Mouse (Mus musculus): ENCODE measurements around the gene Tnfrsf18. TPM values are rescaled to one million over a fixed set of nuclear protein-coding genes. Genes with fewer than 3 reads are reported as not detected.

Tnfrsf18 gene
- total RNA-seq, 1 experiment = 0.62 TPM

DNA sequence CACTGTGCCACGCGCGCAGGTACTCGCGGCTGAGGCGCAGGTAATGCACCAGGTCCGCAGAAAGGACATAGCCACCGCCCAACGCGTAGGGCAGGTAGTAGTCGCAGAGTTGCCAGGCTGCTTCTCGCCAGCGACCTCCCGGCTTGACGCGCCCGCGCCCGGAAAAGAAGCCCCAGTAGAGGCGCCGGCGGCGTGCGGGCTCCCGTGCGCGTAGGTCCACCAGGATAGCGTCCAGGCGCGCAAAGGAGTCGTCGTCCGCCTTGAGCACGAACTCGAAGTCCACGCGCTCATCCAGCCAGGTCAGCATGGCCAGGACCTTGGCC, 34.1 kb upstream of the Tnfrsf18 start:
- H3K4me1 ChIP-seq (ENCODE audit: control insufficient read depth in 2 of 2, insufficient read depth in 2 of 2, low read length in 2 of 2, poor library complexity in 1 of 2) = peaks cover 3 to 8% of the 10 kb centered on the region in 2 experiments; a peak in 3 of 4 replicates
- no peak for TF ChIP-seq ZNF384 (IDR thresholded peaks at IDR 0.05; ENCODE audit: low read depth, low read length)
- no peak for TF ChIP-seq MAFK (IDR thresholded peaks at IDR 0.05; ENCODE audit: insufficient read depth, low read depth, low read length)
- TF ChIP-seq CHD2 (IDR thresholded peaks at IDR 0.05; ENCODE audit: low read depth, low read length) = no peak
- TF ChIP-seq ZC3H11A (IDR thresholded peaks at IDR 0.05; ENCODE audit: borderline replicate concordance, low read depth, low read length) = no peak
- DNase-seq (ENCODE audit: low read depth, low spot score) = no peak
- in situ Hi-C loops (cut with MboI; ENCODE audit: low sequenced_read_pairs in 2 of 2, unreplicated experiment in 2 of 2) = no loop called here
- H3K4me3 ChIP-seq (ENCODE audit: insufficient read depth in 1 of 2, low read depth in 1 of 2, low read length in 2 of 2, poor library complexity in 1 of 2, severe bottlenecking in 1 of 2) = peak overlapping the region; percentile 88
- peak overlapping the region; percentile 94; the same call in 1 of the 2 replicates for H3K27ac ChIP-seq (ENCODE audit: insufficient read depth, low read depth, low read length, poor library complexity, severe bottlenecking)
- H3K9me3 ChIP-seq (ENCODE audit: control insufficient read depth, insufficient read depth, low read depth, low read length) = no peaks in the 10 kb centered on the region
- peak overlapping the region; percentile 96 for H3K9ac ChIP-seq (ENCODE audit: insufficient read depth, low read depth, low read length, poor library complexity, severe bottlenecking)
- H3K36me3 ChIP-seq (ENCODE audit: control insufficient read depth, insufficient read depth, low read length, poor library complexity, severe bottlenecking) = peaks cover 2% of the 10 kb centered on the region; the same call in 1 of the 2 replicates

DNA sequence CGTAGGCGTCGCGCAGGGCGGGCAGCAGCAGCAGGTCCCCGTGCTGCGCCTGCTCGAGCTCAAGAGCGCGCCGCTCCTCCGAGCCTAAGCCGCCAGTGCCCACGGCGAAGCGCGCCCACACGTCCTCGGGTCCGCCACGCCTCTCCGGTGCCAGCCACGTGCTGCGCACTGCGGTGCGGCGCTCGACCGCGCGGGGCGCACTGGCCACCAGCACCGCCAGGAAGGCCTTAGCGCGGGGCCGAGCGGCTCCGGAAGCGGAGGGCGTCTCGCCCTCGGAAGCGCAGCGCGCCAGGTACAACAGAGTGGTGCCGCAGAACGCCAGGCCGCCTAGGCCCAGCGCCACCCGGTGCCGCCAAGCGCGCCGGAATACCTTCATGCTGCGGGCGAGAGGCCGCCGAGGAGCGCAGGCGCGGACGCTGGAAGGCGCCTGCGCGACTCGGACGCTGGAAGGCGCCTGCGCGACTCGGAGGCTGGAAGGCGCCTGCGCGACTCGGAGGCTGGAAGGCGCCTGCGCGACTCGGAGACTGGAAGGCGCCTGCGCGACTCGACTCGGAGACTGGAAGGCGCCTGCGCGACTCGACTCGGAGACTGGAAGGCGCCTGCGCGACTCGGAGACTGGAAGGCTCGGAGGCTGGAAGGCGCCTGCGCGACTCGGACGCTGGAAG, 33.6 kb upstream of the Tnfrsf18 start, which contains the start of the genes B3galt6 and Sdf4:
B3galt6 (minus strand) TSS at position 409 of the 665 bp plus-strand sequence.
Sdf4 (plus strand) TSS at position 632 of the 665 bp plus-strand sequence.
- peak; percentile 79 for DNase-seq (ENCODE audit: low read depth, low spot score)
- H3K4me1 ChIP-seq (ENCODE audit: control insufficient read depth in 2 of 2, insufficient read depth in 2 of 2, low read length in 2 of 2, poor library complexity in 1 of 2) = peaks cover 3 to 8% of the 10 kb centered on the region in 2 experiments; a peak in 3 of 4 replicates
- peak within 1 kb of the TSS; percentile 98 for H3K9ac ChIP-seq (ENCODE audit: insufficient read depth, low read depth, low read length, poor library complexity, severe bottlenecking)
- peak within 1 kb of the TSS; percentile 96 for H3K27ac ChIP-seq (ENCODE audit: insufficient read depth, low read depth, low read length, poor library complexity, severe bottlenecking)
- H3K36me3 ChIP-seq (ENCODE audit: control insufficient read depth, insufficient read depth, low read length, poor library complexity, severe bottlenecking) = peaks cover 2% of the 10 kb centered on the region; the same call in 1 of the 2 replicates
- TF ChIP-seq HCFC1 (IDR thresholded peaks at IDR 0.05; ENCODE audit: borderline replicate concordance, insufficient read depth, low read length) (peak; percentile 50; the same call in 1 of the 2 replicates), ZC3H11A (IDR thresholded peaks at IDR 0.05; ENCODE audit: borderline replicate concordance, low read depth, low read length) (no peak)
- H3K9me3 ChIP-seq (ENCODE audit: control insufficient read depth, insufficient read depth, low read depth, low read length) = no peaks in the 10 kb centered on the region
- peak within 1 kb of the TSS; percentile 89 to 97 for H3K4me3 ChIP-seq (ENCODE audit: insufficient read depth in 1 of 2, low read depth in 1 of 2, low read length in 2 of 2, poor library complexity in 1 of 2, severe bottlenecking in 1 of 2)
- in situ Hi-C loops (cut with MboI; ENCODE audit: low sequenced_read_pairs in 2 of 2, unreplicated experiment in 2 of 2) = no loop called here

DNA sequence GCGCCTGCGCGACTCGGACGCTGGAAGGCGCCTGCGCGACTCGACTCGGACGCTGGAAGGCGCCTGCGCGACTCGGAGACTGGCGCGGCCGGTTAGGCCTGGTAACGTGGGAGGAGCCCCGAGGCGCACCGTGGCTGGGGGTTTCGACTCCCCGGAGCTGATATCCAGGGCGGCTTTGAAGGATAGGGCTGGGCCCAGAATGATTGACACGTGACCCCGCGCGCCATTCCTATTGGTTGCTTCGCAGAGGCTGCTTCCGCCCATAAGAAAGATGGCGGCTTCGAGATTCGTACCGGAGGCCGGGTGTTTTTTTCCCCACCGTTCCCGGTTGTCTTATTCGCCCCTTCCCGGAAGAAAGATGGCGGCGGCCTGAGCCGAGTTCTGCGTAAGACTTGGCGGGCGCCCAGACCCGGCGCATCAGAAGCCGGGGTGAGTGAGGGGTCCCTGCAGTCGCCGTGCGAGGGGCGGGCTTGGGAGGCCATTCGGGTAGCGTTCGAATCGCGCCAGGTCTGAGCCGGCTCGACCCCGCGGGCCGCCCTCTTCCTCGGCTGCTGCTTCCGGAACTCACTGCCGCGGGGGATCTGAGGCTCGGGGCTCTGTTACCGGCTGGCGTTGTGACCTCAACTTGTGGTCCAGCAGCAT, 32.9 kb upstream of the Tnfrsf18 start:
- H3K27ac ChIP-seq (ENCODE audit: insufficient read depth, low read depth, low read length, poor library complexity, severe bottlenecking) = peak overlapping the region; percentile 96
- H3K9me3 ChIP-seq (ENCODE audit: control insufficient read depth, insufficient read depth, low read depth, low read length) = no peaks in the 10 kb centered on the region
- in situ Hi-C loops (cut with MboI; ENCODE audit: low sequenced_read_pairs in 2 of 2, unreplicated experiment in 2 of 2) = no loop called here
- peak overlapping the region; percentile 89 to 97 for H3K4me3 ChIP-seq (ENCODE audit: insufficient read depth in 1 of 2, low read depth in 1 of 2, low read length in 2 of 2, poor library complexity in 1 of 2, severe bottlenecking in 1 of 2)
- TF ChIP-seq ZNF384 (IDR thresholded peaks at IDR 0.05; ENCODE audit: low read depth, low read length) (peak; percentile 75), MAFK (IDR thresholded peaks at IDR 0.05; ENCODE audit: insufficient read depth, low read depth, low read length) (no peak), HCFC1 (IDR thresholded peaks at IDR 0.05; ENCODE audit: borderline replicate concordance, insufficient read depth, low read length) (peak; percentile 90), ZC3H11A (IDR thresholded peaks at IDR 0.05; ENCODE audit: borderline replicate concordance, low read depth, low read length) (no peak), CHD2 (IDR thresholded peaks at IDR 0.05; ENCODE audit: low read depth, low read length) (0 out of 2 replicates have a peak, but pooled peaks have one; percentile 69)
- peak overlapping the region; percentile 98 for H3K9ac ChIP-seq (ENCODE audit: insufficient read depth, low read depth, low read length, poor library complexity, severe bottlenecking)
- peak; percentile 90 for DNase-seq (ENCODE audit: low read depth, low spot score)
- H3K4me1 ChIP-seq (ENCODE audit: control insufficient read depth in 2 of 2, insufficient read depth in 2 of 2, low read length in 2 of 2, poor library complexity in 1 of 2) = peaks cover 3 to 8% of the 10 kb centered on the region in 2 experiments; a peak in 3 of 4 replicates
- H3K36me3 ChIP-seq (ENCODE audit: control insufficient read depth, insufficient read depth, low read length, poor library complexity, severe bottlenecking) = peaks cover 8% of the 10 kb centered on the region

DNA sequence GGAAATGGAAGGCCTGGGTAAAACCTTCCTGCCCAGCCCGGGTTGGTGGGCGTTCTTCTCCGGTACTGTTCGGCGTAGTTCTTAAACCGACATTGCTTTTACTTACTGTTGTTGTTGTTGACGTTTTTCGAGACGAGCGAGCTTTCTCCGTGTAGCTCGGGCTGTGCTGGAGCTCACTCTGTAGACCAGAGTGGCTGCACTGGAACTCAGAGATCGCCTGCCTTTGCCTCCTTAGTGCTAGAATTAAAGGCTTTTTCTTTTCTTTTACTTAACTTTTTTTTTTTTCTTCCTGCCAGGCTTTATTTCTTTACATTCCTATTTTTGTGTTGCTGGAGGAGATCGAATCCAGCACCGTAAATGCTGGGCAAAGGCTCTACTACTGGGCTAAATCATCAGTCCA, 32.4 kb upstream of the Tnfrsf18 start:
- H3K4me1 ChIP-seq (ENCODE audit: control insufficient read depth in 2 of 2, insufficient read depth in 2 of 2, low read length in 2 of 2, poor library complexity in 1 of 2) = peaks cover 3 to 8% of the 10 kb centered on the region in 2 experiments; a peak in 3 of 4 replicates
- H3K9me3 ChIP-seq (ENCODE audit: control insufficient read depth, insufficient read depth, low read depth, low read length) = no peaks in the 10 kb centered on the region
- H3K27ac ChIP-seq (ENCODE audit: insufficient read depth, low read depth, low read length, poor library complexity, severe bottlenecking) = peak overlapping the region; percentile 96
- peak overlapping the region; percentile 98 for H3K9ac ChIP-seq (ENCODE audit: insufficient read depth, low read depth, low read length, poor library complexity, severe bottlenecking)
- no peak for TF ChIP-seq ZC3H11A (IDR thresholded peaks at IDR 0.05; ENCODE audit: borderline replicate concordance, low read depth, low read length)
- TF ChIP-seq HCFC1 (IDR thresholded peaks at IDR 0.05; ENCODE audit: borderline replicate concordance, insufficient read depth, low read length) = no peak
- TF ChIP-seq ZNF384 (IDR thresholded peaks at IDR 0.05; ENCODE audit: low read depth, low read length) = no peak
- TF ChIP-seq MAFK (IDR thresholded peaks at IDR 0.05; ENCODE audit: insufficient read depth, low read depth, low read length) = no peak
- TF ChIP-seq CHD2 (IDR thresholded peaks at IDR 0.05; ENCODE audit: low read depth, low read length) = no peak
- H3K4me3 ChIP-seq (ENCODE audit: insufficient read depth in 1 of 2, low read depth in 1 of 2, low read length in 2 of 2, poor library complexity in 1 of 2, severe bottlenecking in 1 of 2) = peak overlapping the region; percentile 89 to 97
- DNase-seq (ENCODE audit: low read depth, low spot score) = no peak
- in situ Hi-C loops (cut with MboI; ENCODE audit: low sequenced_read_pairs in 2 of 2, unreplicated experiment in 2 of 2) = no loop called here
- H3K36me3 ChIP-seq (ENCODE audit: control insufficient read depth, insufficient read depth, low read length, poor library complexity, severe bottlenecking) = peaks cover 10% of the 10 kb centered on the region
